Mouse (Mus musculus): ENCODE measurements at regions not wholly inside any gene's neighbourhood (a gene's known extent, or its start where the extent isn't known, plus 50 kb on each side); places are given as distances from the start of the nearest gene placed in this dataset.

GRCm38 (mm10) chr8:88417307-88418095, 55.5 kb upstream of the Brd7 start:
- peak in 1 of 2 experiments; percentile 63 for DNase-seq (ENCODE audit: low spot score in 2 of 2)

GRCm38 (mm10) chr8:88423264-88423663, 61.3 kb upstream of the Brd7 start:
- no peak for DNase-seq (ENCODE audit: low spot score in 2 of 2)

GRCm38 (mm10) chr8:88428560-88428959, 66.6 kb upstream of the Brd7 start:
- no peak for DNase-seq (ENCODE audit: low spot score in 2 of 2)

GRCm38 (mm10) chr8:88431389-88431788, 69.4 kb upstream of the Brd7 start:
- no peak for DNase-seq (ENCODE audit: low spot score in 2 of 2)

GRCm38 (mm10) chr8:88435686-88436085, 73.7 kb upstream of the Brd7 start:
- peak in 1 of 2 experiments; percentile 15 for DNase-seq (ENCODE audit: low spot score in 2 of 2)

GRCm38 (mm10) chr8:88440219-88440618, 78.2 kb upstream of the Brd7 start:
- no peak for DNase-seq (ENCODE audit: low spot score in 2 of 2)

- no peak for DNase-seq (ENCODE audit: low spot score in 2 of 2)
These were observed 77.8 kb upstream of the Nkd1 start for GRCm38 (mm10) chr8:88443397-88443796.

- peak; percentile 38 to 60 for DNase-seq (ENCODE audit: low spot score in 2 of 2)
These were observed 73.7 kb upstream of the Nkd1 start for GRCm38 (mm10) chr8:88447406-88447805.

- peak in 1 of 2 experiments; percentile 46 for DNase-seq (ENCODE audit: low spot score in 2 of 2)
These were observed 73.2 kb upstream of the Nkd1 start for GRCm38 (mm10) chr8:88447844-88448535.

GRCm38 (mm10) chr8:88449001-88449400, 72.2 kb upstream of the Nkd1 start:
- DNase-seq (ENCODE audit: low spot score in 2 of 2): no peak

GRCm38 (mm10) chr8:88449534-88449933, 71.6 kb upstream of the Nkd1 start:
- DNase-seq (ENCODE audit: low spot score in 2 of 2): peak in 1 of 2 experiments; percentile 14

GRCm38 (mm10) chr8:88450864-88451657, 70.1 kb upstream of the Nkd1 start:
- no peak for DNase-seq (ENCODE audit: low spot score in 2 of 2)

- DNase-seq (ENCODE audit: low spot score in 2 of 2): peak in 1 of 2 experiments; percentile 35
These were observed 69.3 kb upstream of the Nkd1 start for GRCm38 (mm10) chr8:88451658-88452500.

- DNase-seq (ENCODE audit: low spot score in 2 of 2): peak in 1 of 2 experiments; percentile 17
These were observed 68.7 kb upstream of the Nkd1 start for GRCm38 (mm10) chr8:88452501-88452847.

GRCm38 (mm10) chr8:88454048-88454696, 67.0 kb upstream of the Nkd1 start:
- DNase-seq (ENCODE audit: low spot score in 2 of 2): peak; percentile 48 to 80

- DNase-seq (ENCODE audit: low spot score in 2 of 2): no peak
These were observed 66.2 kb upstream of the Nkd1 start for GRCm38 (mm10) chr8:88454906-88455305.

- DNase-seq (ENCODE audit: low spot score in 2 of 2): peak in 1 of 2 experiments; percentile 38
These were observed 65.6 kb upstream of the Nkd1 start for GRCm38 (mm10) chr8:88455434-88456020.

GRCm38 (mm10) chr8:88459197-88459596, 62.0 kb upstream of the Nkd1 start:
- no peak for DNase-seq (ENCODE audit: low spot score in 2 of 2)

GRCm38 (mm10) chr8:88467756-88468155, 53.4 kb upstream of the Nkd1 start:
- no peak for DNase-seq (ENCODE audit: low spot score in 2 of 2)

GRCm38 (mm10) chr8:88470931-88471455, 50.2 kb upstream of the Nkd1 start:
- DNase-seq (ENCODE audit: low spot score in 2 of 2): no peak

Measured in cerebellum, postnatal 4 days (tissue).